Mouse (Mus musculus) cerebellum, adult 8-10 months (tissue): Measurements from ENCODE around the gene Slc52a3.
A peak's percentile ranks its signal among the peaks of the same experiment; 100 is the strongest.

Experiments used
- DNase-seq: peaks from one replicate; pipeline ENCODE4 v3.0.0; 2022

The Slc52a3 gene

DNA sequence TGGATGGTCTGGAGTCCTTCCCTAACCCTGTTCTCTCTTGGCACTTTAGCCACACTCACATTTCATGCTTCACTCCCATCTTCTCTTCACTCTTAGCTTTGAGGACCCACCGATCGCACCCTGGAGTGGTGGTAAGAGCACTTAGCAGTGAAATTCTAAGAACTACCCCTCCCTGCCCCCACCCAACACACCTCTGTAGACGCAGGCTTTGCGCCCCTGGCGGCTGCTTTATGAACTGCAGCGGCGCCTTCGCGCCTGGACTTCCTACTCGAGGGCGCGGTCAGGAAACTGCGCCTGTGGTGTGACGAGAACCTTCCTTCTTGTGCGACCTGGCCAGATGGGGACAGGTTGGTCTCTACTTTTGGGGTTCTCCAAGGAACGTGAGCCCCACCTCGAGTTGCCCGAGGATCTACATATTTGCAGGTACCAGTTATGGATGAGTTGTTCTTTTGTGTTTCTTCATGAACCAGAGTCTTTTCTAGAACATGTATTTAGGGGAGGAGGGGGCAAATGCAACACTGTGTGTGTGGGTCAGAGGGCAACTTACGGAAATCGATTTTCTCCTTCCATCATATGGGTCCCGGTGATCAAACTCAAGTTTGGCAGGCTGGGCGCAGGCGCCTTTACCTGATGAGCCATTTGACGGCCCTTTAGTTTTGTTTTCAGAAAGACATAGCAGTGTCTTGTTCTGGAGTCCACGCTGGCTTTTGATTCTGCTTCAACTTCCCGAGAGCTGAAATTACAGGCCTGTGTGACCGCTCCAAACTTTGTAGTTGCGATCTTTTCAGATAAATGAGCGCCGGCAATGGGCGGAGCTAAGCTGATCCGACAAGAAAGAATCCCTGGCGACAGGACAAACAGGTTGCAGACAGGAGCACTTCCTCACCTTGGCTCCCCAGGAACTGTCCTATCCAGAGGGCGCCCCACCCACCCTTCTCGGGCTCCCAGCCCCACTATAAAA lies at the start of gene Slc52a3:
Slc52a3 (plus strand) TSS at position 283 of the 961 bp plus-strand sequence.
- DNase-seq: peak; percentile 71

GRCm38 (mm10) chr2:151947617-151948016 lies 48.7 kb upstream of the Slc52a3 start:
- no peak for DNase-seq

DNA sequence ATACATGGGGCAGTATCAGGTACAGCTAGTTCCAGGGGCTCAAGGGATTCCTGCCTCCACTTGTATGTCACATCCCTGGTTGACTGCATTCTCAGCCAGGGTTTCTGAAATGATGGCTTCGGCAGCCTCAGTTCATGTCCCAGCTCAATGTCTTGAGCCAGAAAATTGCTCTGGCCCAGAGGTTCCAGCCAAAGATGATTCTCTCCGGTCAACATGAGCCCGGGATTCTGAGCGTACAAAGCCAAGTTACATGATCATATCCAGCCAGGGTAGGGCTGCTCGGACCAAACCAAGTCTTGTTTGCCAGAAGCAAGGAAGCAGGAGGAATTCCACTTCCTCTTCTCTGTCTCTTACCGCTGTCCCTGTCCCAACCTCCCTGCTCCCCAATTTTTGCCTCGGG lies 48.0 kb upstream of the Slc52a3 start:
- no peak for DNase-seq

GRCm38 (mm10) chr2:151949082-151949774 lies 47.1 kb upstream of the Slc52a3 start:
- DNase-seq: no peak

DNA sequence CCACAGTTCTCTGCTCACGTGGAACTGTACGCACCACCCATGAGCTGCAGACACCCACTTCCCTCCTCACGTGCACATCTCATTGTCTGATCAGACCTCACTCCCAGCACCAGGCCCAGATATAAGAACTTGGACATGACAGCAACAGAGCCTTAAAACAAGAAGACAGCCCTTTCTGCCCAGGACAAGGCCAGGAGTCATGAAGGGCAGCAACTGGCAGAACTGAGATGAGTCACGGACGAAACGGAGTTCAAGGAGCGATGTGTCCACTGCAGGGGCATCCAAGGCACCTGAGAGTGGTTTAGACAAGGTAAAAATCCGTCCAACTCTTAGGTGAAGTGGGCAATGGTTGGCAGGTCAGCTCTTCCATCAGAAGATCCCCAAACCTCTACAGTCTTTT lies 42.6 kb upstream of the Slc52a3 start:
- DNase-seq: no peak

DNA sequence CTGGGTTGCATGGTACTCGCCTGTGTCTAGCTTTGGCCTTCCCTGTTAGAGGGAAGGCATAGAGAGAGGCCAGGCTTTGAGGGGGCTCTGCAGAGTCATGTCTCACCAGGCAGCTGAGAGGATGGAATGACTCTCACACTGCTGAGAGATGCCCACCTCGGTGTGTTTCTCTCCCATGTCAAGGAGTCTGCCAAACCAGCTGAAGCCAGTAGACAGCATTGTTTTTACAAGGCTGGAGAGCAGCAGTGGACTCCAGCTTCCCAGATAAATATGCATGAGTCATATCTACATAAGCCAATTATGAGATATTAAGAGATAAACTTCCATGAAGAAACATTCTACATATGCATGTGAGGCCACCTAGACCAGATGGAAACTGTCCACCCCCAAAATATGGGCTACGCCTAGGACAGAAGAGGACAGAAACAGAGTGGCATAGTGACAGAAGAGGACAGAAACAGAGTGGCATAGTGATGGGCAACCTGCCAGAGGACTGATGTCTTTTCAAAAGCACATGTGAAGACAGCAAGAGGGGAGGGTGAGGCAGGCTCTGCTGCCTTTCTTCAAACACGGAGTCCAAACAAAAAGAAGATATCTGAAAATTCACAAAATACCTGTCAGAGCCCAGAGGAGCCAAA lies 39.7 kb upstream of the Slc52a3 start:
- DNase-seq: no peak

GRCm38 (mm10) chr2:151959274-151959673 lies 37.0 kb upstream of the Slc52a3 start:
- no peak for DNase-seq

DNA sequence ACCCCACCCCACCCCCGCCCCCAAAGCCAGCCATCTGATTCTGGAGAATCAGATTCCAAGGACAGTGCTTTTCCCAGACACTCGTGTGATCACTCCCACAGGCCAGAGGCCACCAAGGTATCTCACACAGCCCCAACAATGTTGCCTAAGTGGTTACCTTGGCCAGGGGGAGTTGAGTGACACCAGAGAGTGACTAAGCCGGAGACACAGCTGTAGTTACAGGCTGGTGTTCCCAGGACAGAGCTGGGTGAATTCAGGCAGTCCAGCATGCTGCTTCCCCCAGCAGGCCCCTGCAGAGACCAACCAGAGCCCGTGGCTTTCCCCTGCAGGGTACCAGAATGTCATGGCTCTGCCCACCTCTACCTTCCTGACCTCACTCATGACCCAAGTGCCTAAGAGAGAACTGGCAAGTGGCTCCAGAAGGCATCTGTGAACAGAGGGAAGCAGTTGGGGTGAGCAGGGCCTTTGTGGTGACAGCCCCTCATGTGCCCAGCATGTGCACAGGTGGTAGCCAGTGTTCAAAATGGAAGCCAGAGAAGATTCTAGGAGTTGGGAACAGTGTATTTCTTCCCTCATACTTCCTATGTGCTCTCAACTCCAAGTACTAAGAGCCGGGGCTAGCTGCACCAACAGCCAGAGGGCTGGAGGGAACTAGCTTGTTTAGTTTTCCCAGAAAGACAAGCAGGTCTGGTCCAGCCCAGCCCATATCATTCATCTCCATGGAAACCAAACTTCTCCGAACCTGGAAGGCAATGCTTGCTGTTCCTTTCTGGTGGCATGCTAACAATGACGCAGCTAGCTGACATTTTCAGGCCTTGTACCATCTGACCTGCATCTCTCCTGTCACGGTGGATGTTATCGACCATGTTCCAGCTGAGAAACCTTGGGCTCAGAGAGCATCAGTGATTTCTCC lies 34.8 kb upstream of the Slc52a3 start:
- DNase-seq: no peak

DNA sequence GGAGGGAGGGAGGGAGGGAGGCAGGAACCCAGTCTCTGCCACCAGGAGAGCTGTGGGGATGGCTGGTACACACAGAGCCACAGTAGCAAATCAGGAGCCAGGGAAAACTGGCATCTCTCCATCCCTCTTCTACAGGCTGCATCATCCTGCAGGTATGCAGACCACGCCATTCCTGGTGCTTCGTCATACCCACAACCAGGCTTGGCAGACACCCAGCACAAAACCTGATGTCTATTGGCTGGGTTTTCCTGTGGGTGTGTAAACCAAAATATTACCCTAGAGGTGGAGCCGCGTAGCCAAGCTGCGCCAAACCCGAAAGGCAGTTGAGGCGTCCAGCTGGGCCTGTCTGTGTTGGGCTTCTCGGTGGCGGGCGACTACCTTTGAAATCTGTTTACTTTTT lies 33.8 kb upstream of the Slc52a3 start:
- DNase-seq: peak; percentile 80

- DNase-seq: no peak
Observed at GRCm38 (mm10) chr2:151963319-151963718, 33.0 kb upstream of the Slc52a3 start.

- DNase-seq: no peak
Observed at GRCm38 (mm10) chr2:151964052-151964451, 32.3 kb upstream of the Slc52a3 start.

GRCm38 (mm10) chr2:151967176-151967750 lies 29.0 kb upstream of the Slc52a3 start:
- DNase-seq: no peak

DNA sequence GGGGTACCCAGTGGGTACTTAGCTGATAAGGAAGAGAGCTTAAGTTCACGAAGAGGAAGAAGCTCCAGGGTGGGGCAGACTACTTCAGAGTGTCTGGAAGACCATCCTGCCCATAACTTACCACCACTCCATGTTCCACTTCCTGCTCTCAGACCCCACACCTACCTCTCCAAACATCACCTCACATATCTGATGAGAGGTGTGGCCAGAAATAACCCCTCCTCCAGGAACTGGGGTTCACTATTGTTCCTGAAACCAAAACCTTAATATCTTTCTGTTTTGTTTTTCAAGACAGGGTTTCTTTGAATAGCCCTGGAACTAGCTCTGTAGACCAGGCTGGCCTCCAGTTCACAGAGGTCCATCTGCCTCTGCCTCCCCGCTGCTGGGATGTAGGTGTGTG lies 28.5 kb upstream of the Slc52a3 start:
- no peak for DNase-seq

DNA sequence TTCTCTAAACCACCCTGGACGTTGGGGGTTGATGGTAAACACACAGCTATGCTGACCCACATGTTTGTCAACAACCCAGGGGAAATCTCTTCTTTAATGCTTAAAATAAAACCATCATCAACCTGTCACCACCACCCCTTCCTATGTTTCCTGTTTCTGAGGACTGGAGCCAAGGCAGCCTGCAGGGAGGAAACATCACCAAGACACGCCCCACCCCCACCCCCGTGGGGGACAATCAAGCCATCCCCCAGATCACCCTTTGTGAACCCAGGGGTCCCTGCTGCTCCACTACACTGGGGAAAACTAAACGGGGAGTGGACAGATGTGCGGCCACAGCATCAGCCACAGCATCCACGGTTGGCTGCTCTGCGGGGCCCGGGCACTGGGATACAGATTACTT lies 27.9 kb upstream of the Slc52a3 start:
- DNase-seq: no peak

- no peak for DNase-seq
Observed at GRCm38 (mm10) chr2:151968986-151969385, 27.3 kb upstream of the Slc52a3 start.

DNA sequence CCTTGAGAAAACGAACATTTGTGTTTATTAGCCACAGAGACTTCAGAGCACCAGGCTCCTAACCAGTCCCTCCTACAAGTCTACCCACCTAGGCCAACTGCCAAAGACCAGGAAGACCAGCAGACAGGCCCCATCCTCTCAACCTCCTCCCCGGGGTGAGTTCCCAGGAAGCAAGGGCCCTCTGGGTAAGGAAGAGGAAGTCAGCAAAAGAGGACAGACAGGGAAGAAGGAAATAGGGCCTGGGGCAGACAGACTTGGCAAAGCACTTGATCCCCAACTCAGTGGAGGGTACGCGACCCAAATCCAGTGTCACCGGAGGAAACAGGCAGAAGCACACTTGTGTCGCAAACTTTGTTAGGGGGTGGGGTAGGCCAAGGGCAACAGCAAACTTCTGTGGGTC lies 26.9 kb upstream of the Slc52a3 start:
- no peak for DNase-seq

DNA sequence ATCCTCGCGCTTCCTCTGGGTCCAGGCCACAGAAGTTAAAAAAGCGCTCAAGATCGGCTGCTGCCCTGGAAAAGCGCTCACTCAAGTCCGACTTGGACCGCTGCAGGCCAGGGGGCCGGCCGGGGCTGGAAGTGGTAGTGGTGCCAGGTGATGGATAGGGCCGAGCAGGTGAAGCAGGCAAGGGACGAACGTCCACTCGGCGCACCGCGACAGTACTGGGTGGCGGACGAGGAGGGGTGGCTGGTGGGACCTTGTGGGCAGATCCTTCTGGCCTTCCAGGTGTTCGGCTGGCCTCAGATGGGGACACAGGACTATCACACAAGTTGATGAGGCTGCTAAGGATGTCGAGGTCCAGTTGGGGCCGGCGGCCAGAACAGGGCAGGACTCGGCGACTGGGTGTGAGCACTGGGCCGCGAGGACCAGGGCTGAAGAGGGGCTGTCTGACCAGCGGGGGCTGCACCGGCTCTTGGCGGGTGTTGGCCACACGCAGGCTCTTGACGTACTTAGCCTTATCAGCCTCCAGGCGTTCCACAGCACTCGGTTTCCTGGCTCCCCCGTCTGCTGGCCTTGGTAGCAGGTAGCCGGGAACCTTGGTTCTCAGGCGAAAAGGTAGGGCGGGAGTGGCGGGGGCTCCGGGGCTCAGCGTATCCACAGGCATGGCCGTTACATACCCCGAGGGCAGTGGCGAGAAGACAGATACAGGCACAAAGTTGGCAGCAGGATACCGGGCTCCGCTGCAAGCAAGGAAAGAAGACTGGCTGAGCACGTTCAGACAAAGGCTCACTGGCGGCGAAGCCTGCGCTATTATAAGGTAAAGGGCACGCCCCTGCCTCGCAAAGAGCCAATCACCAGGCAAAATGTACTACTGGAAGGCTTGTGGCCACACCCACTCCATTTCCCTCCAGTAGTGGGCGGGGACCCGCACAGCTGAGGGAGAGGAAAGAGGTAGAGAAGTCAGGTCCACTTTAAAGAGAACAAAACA lies 25.8 kb upstream of the Slc52a3 start:
- DNase-seq: no peak

GRCm38 (mm10) chr2:151971748-151972147 lies 24.6 kb upstream of the Slc52a3 start:
- no peak for DNase-seq

DNA sequence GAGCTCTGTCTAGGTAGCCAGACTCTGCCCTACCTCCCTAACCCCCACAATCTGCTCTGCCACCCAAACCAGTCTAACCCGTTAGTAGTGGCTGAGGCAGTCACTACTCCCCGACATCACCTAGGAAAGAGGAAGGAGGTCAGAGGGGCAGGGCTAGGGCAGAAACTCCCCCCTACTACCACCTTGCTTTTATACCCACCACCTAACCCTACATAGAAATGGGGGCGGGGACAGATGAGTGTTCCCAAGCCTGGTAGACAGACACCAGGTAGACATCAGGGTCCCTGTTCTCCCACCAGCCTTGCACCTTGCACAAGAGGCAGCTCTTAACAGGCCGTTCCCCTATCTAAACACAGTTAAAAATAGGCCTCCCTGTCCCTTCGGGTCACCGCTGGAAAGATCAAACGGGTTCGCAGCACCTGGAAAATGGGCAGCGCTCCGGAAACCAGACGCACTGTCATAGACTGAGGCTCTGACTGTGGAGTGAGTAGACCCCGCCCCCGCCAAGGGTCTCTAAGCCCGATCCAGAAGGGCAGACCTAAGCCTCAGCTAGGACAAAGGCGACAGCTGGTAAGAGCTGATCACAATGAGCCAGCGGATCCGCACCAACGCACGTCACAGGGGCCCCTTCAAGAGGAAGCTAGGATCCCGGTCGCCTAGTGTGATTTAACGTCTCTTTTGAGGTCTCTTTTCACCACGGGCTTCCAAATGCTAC lies 23.3 kb upstream of the Slc52a3 start:
- no peak for DNase-seq
